Mouse (Mus musculus): Measurements from ENCODE around the gene Bclaf3.

Gene Bclaf3

DNA sequence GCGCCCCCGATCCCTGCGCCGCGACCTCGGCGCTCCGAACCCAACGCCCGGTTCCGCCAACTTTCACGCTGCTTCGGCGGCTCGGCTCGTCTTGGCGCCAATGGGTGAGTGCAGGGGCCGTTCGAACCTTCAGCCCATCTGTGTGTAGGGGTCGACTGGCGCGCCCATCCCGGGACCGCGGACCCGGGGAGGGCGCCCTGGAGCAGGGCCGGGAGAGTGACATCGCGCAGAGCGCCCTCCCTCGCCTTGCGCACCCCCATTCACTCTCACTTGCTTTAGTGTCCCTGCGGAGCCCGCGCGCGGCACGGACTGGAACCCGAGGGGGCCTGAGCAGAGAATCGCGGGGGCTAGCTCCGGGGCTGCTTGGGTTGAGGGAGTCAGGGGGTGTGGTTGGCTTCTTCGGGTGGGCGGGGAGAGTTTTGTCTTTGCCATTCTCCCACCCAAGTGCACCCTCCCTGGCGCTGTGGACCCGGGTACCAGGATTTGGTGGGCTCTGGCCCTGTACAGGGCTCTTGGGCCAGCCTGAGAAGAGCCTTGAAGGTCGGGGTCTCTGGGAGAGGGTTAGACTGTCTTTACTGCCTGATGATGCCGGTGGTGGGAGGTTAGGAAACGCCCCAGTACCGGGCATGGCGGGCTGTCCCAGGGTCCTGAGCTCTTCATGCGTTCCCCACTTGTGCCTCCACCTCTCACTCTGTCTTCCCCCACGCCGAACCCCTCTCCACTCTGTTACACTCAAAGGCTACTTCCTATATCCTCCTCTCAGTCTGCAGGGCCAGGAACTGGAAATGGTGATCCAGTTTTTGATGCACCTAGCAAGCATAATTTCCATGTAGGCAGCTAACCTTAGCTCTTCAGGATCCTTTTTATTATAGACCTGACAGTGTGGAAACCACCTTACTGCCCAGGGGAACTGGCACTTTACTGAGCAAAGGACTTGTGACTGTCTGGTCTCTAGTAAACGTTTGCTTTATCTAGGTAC lies 101.4 kb downstream of the Bclaf3 start:
- peak; percentile 9 for DNase-seq

DNA sequence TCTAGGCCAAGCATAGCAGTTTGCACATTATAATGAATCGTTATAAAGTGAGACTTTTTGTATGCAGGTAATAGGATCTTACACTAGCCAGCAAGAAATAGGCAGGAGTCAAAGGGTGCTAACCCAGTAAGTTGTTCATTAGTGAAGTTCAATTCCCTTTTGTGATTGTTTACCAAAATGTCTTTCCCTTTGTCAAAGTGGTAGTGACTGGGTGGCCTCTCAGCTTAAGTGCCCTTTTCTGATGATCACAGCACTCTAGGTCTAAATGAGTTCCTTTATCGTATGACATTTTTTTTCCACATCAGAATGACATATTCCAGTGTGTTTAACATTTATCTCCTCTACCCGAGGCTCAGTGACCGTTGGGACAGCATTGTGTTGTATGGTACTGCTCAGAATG lies 102.1 kb downstream of the Bclaf3 start:
- DNase-seq = no peak

GRCm38 (mm10) chrX:159629203-159629602 lies 102.7 kb downstream of the Bclaf3 start:
- DNase-seq = no peak

DNA sequence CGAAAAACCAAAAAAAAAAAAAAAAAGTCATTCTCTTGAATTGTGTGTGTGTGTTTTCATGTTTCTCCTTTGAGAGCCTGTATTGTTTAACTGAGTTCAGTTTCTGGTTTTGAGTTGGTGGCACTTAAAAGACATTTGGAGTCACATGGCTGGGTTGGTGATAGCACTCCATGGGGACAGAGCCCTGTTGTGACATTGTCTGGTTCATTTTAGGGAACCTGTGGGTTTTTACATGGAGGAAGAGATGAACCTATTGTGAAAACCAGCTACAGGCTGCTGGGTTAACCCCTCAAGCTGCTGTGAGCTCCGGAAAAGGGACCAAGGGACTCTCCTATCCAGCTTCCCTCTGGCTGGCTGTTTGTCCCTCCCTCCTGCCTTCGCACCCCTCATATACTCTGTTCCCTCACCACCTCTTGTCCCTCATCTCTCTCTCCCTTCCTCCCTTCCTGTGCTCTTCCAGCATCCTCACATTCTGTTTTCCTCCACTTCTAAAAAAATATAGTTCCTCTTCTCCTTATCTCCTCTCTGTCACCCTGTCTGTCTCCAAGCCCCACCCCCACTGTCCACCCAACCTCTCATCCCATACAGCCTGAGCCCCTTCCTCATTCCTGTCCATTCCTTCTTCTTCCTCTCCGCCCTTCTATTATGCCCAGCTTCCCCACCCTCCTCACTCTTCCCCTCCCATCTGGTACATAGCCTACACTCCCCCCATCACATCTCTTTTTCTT lies 112.2 kb downstream of the Bclaf3 start:
- DNase-seq = peak; percentile 46

DNA sequence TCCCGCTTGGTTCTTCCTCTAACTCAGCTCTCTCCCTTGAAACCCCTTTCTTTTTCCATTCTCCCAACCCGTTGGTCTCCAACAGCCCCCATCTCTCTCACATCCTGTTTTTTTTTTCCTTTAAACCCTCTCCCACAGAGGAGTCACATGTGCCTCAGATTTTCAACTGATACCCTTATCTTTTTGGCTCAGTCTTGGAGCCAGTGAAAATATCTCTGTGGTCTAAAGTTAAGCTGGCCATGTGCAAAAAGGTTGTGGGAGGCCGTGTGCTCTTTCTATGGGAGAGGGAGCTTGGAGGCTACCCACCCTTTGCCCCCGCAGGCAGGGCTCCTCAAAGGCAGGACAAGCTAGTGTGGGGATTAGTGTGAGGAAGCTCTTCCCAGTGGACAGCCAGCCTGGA lies 113.5 kb downstream of the Bclaf3 start:
- no peak for DNase-seq

Data from lung, postnatal 36 days (tissue).